Mouse (Mus musculus): ENCODE measurements around the gene Ftsj3.

DNA sequence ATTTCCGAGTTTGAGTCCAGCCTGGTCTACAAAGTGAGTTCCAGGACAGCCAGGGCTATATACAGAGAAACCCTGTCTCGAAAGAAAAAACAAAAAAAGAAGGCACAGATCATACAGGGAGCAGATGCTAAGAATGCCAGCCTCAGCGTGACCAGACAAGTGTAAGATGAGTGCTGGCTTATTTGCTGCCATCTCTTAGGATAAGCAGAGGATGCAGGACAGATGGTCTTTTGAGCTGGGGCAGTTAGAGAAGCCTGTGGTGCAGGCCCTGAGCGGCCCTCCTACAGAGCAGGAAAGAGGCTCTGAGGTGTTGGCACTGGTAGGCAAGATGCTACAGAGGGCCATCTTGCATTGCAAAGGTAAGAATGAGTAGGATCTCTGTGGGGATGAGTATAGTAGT is 27.5 kb upstream of the Ftsj3 start:
- TF ChIP-seq POLR2A (IDR thresholded peaks at IDR 0.05; ENCODE audit: low read depth, low read length), result no peak
- no peak for TF ChIP-seq CTCF (IDR thresholded peaks at IDR 0.05; ENCODE audit: borderline replicate concordance, insufficient read depth, low read length)
